In genomic region chr16:93746957-93747356, GRCm38 (mm10) we compare ENCODE assay signal across 11 mouse cellular contexts. TPM values are rescaled to one million over a fixed set of nuclear protein-coding genes. Genes with fewer than 3 reads are reported as not detected.
DNase-seq lines count a peak whose midpoint lies in the region; ATAC-seq and TF ChIP-seq lines count a peak whose summit lies in the region.
"Had no signal": no experiment of that assay in that cellular context is flagged by ENCODE, and none has a peak within 500 bp of the region (broad histone marks: within the 10 kb centered on the region; RNA-seq: fewer than 3 reads in every experiment).

No protein-coding gene starts in this region.

- in situ Hi-C loops in CH12.LX (cut with MboI; ENCODE audit: low pct_ligation_motif_present, low pct_unique_long_range_greater_than_20kb, low sequenced_read_pairs) = no loop called here

- H3K27me3 ChIP-seq in kidney, adult 2 months (replicated peaks; ENCODE audit: control insufficient read depth, insufficient read depth, low read length) = no peaks in the 10 kb centered on the region
- H3K27me3 ChIP-seq in CH12.LX (replicated peaks) = no peaks in the 10 kb centered on the region
- H3K27me3 ChIP-seq: heart, embryonic 13.5 days had no signal

- no peak overlapping the region for H3K9ac ChIP-seq in CH12.LX (ENCODE audit: insufficient read depth, low read depth)
- H3K9ac ChIP-seq: heart, embryonic 13.5 days had no signal

- H3K4me1 ChIP-seq in kidney, adult 2 months (ENCODE audit: control insufficient read depth, insufficient read depth, low read length) = no peaks in the 10 kb centered on the region
- peaks cover 9 to 11% of the 10 kb centered on the region in 2 experiments; a peak in 3 of 4 replicates for H3K4me1 ChIP-seq in CH12.LX (ENCODE audit: control insufficient read depth in 1 of 2, insufficient read depth in 2 of 2)
- H3K4me1 ChIP-seq: heart, embryonic 13.5 days had no signal

- H3K79me2 ChIP-seq in CH12.LX (replicated peaks; ENCODE audit: control insufficient read depth, extremely low read depth, insufficient read depth, poor library complexity, severe bottlenecking) = no peaks in the 10 kb centered on the region

- H3K36me3 ChIP-seq in kidney, adult 2 months (ENCODE audit: control insufficient read depth, insufficient read depth, low read length) = no peaks in the 10 kb centered on the region
- H3K36me3 ChIP-seq in CH12.LX (replicated peaks in 1 of 2; ENCODE audit: control insufficient read depth in 1 of 2, insufficient read depth in 1 of 2, low read length in 1 of 2) = no peaks in the 10 kb centered on the region
- H3K36me3 ChIP-seq: heart, embryonic 13.5 days had no signal

- ATAC-seq in megakaryocyte, adult 5-6 weeks (ENCODE audit: poor library complexity, severe bottlenecking) = 0 out of 2 replicates have a peak, but pooled peaks have one; percentile 27

- DNase-seq in kidney, adult 2 months = peak; percentile 6
- DNase-seq in kidney, adult 11 months = no peak
- DNase-seq in CH12.LX (ENCODE audit: extremely low read depth) = peak; percentile 37
- peak; percentile 68 for DNase-seq in R1 (ENCODE audit: low read depth, low spot score)
- DNase-seq in testis, postnatal 14 days (ENCODE audit: low spot score) = no peak
- DNase-seq in urinary bladder, postnatal 10 days (ENCODE audit: low spot score) = no peak
- DNase-seq: cerebellum, postnatal 36 days; kidney, postnatal 10 days; right cerebral cortex, postnatal 25 days had no signal

- TF ChIP-seq CTCF in kidney, adult 2 months (conservative IDR thresholded peaks at IDR 0.05; ENCODE audit: insufficient read depth, insufficient read length, low read depth, low read length) = peak; percentile 50
- peak; percentile 42 to 72; a peak in 3 of 4 replicates for TF ChIP-seq CTCF in CH12.LX (conservative IDR thresholded peaks at IDR 0.05 in 1 of 2, IDR thresholded peaks at IDR 0.05 in 1 of 2; ENCODE audit: low read depth in 2 of 2, low read length in 2 of 2)

- no peak for TF ChIP-seq EP300 in CH12.LX (IDR thresholded peaks at IDR 0.05; ENCODE audit: low read length)

- peak; percentile 58 for TF ChIP-seq RAD21 in CH12.LX (IDR thresholded peaks at IDR 0.05; ENCODE audit: low read depth, low read length)

- no peak overlapping the region for H3K27ac ChIP-seq in kidney, adult 2 months (ENCODE audit: insufficient read depth, low read depth, low read length)
- H3K27ac ChIP-seq in CH12.LX (ENCODE audit: insufficient read depth, low read depth) = no peak overlapping the region
- H3K27ac ChIP-seq: heart, embryonic 13.5 days had no signal

- dilution Hi-C loops in CH12.LX (cut with MboI; ENCODE audit: extremely low pct_ligation_motif_present, extremely low pct_unique_long_range_greater_than_20kb, low sequenced_read_pairs) = no loop called here

- 98% methylated on average over 4 of the region's 4 CpGs for WGBS in kidney, adult 2 months

- no peak overlapping the region for H3K4me2 ChIP-seq in CH12.LX (ENCODE audit: insufficient read depth, low read depth, poor library complexity, severe bottlenecking)
- H3K4me2 ChIP-seq: heart, embryonic 13.5 days had no signal

- TF ChIP-seq POLR2A in kidney, adult 2 months (IDR thresholded peaks at IDR 0.05; ENCODE audit: low read depth, low read length) = no peak
- no peak for TF ChIP-seq POLR2A in CH12.LX (IDR thresholded peaks at IDR 0.05; ENCODE audit: low read depth, low read length)

- H3K4me3 ChIP-seq in kidney, adult 2 months (ENCODE audit: insufficient read depth, low read depth, low read length) = no peak overlapping the region
- H3K4me3 ChIP-seq in CH12.LX (replicated peaks in 1 of 3; ENCODE audit: low read depth in 2 of 3, low read length in 2 of 3, poor library complexity in 1 of 3) = no peak overlapping the region
- H3K4me3 ChIP-seq: heart, embryonic 13.5 days had no signal

- H3K9me3 ChIP-seq in CH12.LX (replicated peaks; ENCODE audit: low read length) = no peaks in the 10 kb centered on the region
- H3K9me3 ChIP-seq: heart, embryonic 13.5 days had no signal

TF ChIP-seq in CH12.LX, 34 proteins besides CTCF, POLR2A, EP300 and RAD21:
- TF ChIP-seq SMC3 (IDR thresholded peaks at IDR 0.05; ENCODE audit: low read depth, low read length) = peak; percentile 68
- TF ChIP-seq RCOR1 (conservative IDR thresholded peaks at IDR 0.05; ENCODE audit: low read depth, low read length) = no peak

RNA-seq across cellular contexts. Expression of gene Dop1b, which starts 35.3 kb away (rescaled TPM):
- 23.8 and 28.2 TPM in 2 replicates for polyA plus RNA-seq in kidney, adult 2 months (2012; rRNA removed)
- total RNA-seq in CH12.LX (2012; rRNA removed) (2.4 and 4.5 TPM in 2 replicates), CH12.LX (2014; rRNA removed) (0.90 and 1.5 TPM in 2 replicates)
- polyA plus RNA-seq in CH12.LX (2012; ENCODE audit: insufficient read length, low read depth) = 1.7 and 3.1 TPM in 2 replicates
- total RNA-seq in megakaryocyte, adult 5-6 weeks (2015) = 20.3 and 38.8 TPM in 2 replicates
- 10.5 and 15.2 TPM in 2 replicates for total RNA-seq in megakaryocyte, adult 5-6 weeks (2017)

Comparison
In these comparisons a context has a peak if more than half of its experiments do, and no peak if none do; other contexts are left out.
1. DNase-seq: peak in kidney, adult 2 months (single experiment), CH12.LX (single experiment) and R1 (single experiment); none in kidney, adult 11 months (single experiment), testis, postnatal 14 days (single experiment) and urinary bladder, postnatal 10 days (single experiment).